Mouse (Mus musculus): Measurements from ENCODE around the gene Uvrag. TPM values are rescaled to one million over a fixed set of nuclear protein-coding genes. Genes with fewer than 3 reads are reported as not detected.

The Uvrag gene
- total and polyA plus RNA-seq, 2 experiments = 12.2 to 18.3 TPM

GRCm38 (mm10) chr7:99131819-99132353, 9.1 kb downstream of the Uvrag start:
- WGBS = 14% methylated on average over 6 of the region's 6 CpGs
- peak overlapping the region; percentile 57; the same call in 1 of the 2 replicates for H3K9ac ChIP-seq (ENCODE audit: low read depth, low read length)
- TF ChIP-seq POLR2A (IDR thresholded peaks at IDR 0.05; ENCODE audit: extremely low read depth, insufficient read depth, low read length) (no peak), CTCF (IDR thresholded peaks at IDR 0.05; ENCODE audit: low read depth, low read length) (no peak)
- H3K27me3 ChIP-seq (ENCODE audit: control insufficient read depth, insufficient read depth, low read length) = no peaks in the 10 kb centered on the region
- peaks cover 39% of the 10 kb centered on the region for H3K4me1 ChIP-seq (ENCODE audit: control insufficient read depth, insufficient read depth, low read length)
- peaks cover 51% of the 10 kb centered on the region; the same call in 1 of the 2 replicates for H3K79me2 ChIP-seq (ENCODE audit: control insufficient read depth, insufficient read depth, low read length)
- H3K27ac ChIP-seq (replicated peaks; ENCODE audit: insufficient read depth, low read depth, low read length) = peak overlapping the region; percentile 88
- DNase-seq (ENCODE audit: extremely low read depth, low read depth, low spot score) = peak; percentile 84
- no peaks in the 10 kb centered on the region for H3K36me3 ChIP-seq (ENCODE audit: control insufficient read depth, insufficient read depth, low read length)
- no peak overlapping the region for H3K4me3 ChIP-seq (ENCODE audit: insufficient read depth, low read depth, low read length)

GRCm38 (mm10) chr7:99128965-99129364, 12.0 kb downstream of the Uvrag start:
- peaks cover 48% of the 10 kb centered on the region for H3K79me2 ChIP-seq (ENCODE audit: control insufficient read depth, insufficient read depth, low read length)

GRCm38 (mm10) chr7:99128020-99128950, 12.7 kb downstream of the Uvrag start:
- Histone ChIP-seq H3K36me3 (ENCODE audit: control insufficient read depth, insufficient read depth, low read length) (no peaks in the 10 kb centered on the region), H3K9ac (ENCODE audit: low read depth, low read length) (no peak overlapping the region), H3K79me2 (ENCODE audit: control insufficient read depth, insufficient read depth, low read length) (peaks cover 54% of the 10 kb centered on the region), H3K27me3 (ENCODE audit: control insufficient read depth, insufficient read depth, low read length) (no peaks in the 10 kb centered on the region), H3K27ac (replicated peaks; ENCODE audit: insufficient read depth, low read depth, low read length) (no peak overlapping the region), H3K4me1 (ENCODE audit: control insufficient read depth, insufficient read depth, low read length) (peaks cover 45% of the 10 kb centered on the region), H3K4me3 (ENCODE audit: insufficient read depth, low read depth, low read length) (no peak overlapping the region)
- no peak for TF ChIP-seq CTCF (IDR thresholded peaks at IDR 0.05; ENCODE audit: low read depth, low read length)
- TF ChIP-seq POLR2A (IDR thresholded peaks at IDR 0.05; ENCODE audit: extremely low read depth, insufficient read depth, low read length) = no peak
- WGBS = 76% methylated on average over 10 of the region's 10 CpGs
- no peak for DNase-seq (ENCODE audit: extremely low read depth, low read depth, low spot score)

More at GRCm38 (mm10) chr7:99128965-99129364, 12.0 kb downstream of the Uvrag start:
- H3K9ac ChIP-seq (ENCODE audit: low read depth, low read length) = no peak overlapping the region
- no peaks in the 10 kb centered on the region for H3K36me3 ChIP-seq (ENCODE audit: control insufficient read depth, insufficient read depth, low read length)
- TF ChIP-seq POLR2A (IDR thresholded peaks at IDR 0.05; ENCODE audit: extremely low read depth, insufficient read depth, low read length) = no peak
- no peak for TF ChIP-seq CTCF (IDR thresholded peaks at IDR 0.05; ENCODE audit: low read depth, low read length)
- H3K4me1 ChIP-seq (ENCODE audit: control insufficient read depth, insufficient read depth, low read length) = peaks cover 39% of the 10 kb centered on the region
- no peak overlapping the region for H3K4me3 ChIP-seq (ENCODE audit: insufficient read depth, low read depth, low read length)
- H3K27ac ChIP-seq (replicated peaks; ENCODE audit: insufficient read depth, low read depth, low read length) = no peak overlapping the region
- no peak for DNase-seq (ENCODE audit: extremely low read depth, low read depth, low spot score)
- 70% methylated on average over 8 of the region's 8 CpGs for WGBS
- no peaks in the 10 kb centered on the region for H3K27me3 ChIP-seq (ENCODE audit: control insufficient read depth, insufficient read depth, low read length)

GRCm38 (mm10) chr7:99126057-99126456, 14.9 kb downstream of the Uvrag start:
- Histone ChIP-seq H3K4me3 (ENCODE audit: insufficient read depth, low read depth, low read length) (no peak overlapping the region), H3K4me1 (ENCODE audit: control insufficient read depth, insufficient read depth, low read length) (peaks cover 45% of the 10 kb centered on the region), H3K9ac (ENCODE audit: low read depth, low read length) (no peak overlapping the region), H3K79me2 (ENCODE audit: control insufficient read depth, insufficient read depth, low read length) (peaks cover 56% of the 10 kb centered on the region), H3K27ac (replicated peaks; ENCODE audit: insufficient read depth, low read depth, low read length) (no peak overlapping the region), H3K36me3 (ENCODE audit: control insufficient read depth, insufficient read depth, low read length) (no peaks in the 10 kb centered on the region), H3K27me3 (ENCODE audit: control insufficient read depth, insufficient read depth, low read length) (no peaks in the 10 kb centered on the region)
- no peak for DNase-seq (ENCODE audit: extremely low read depth, low read depth, low spot score)
- TF ChIP-seq CTCF (IDR thresholded peaks at IDR 0.05; ENCODE audit: low read depth, low read length) (no peak), POLR2A (IDR thresholded peaks at IDR 0.05; ENCODE audit: extremely low read depth, insufficient read depth, low read length) (no peak)
- 20% methylated on average over 8 of the region's 8 CpGs for WGBS

GRCm38 (mm10) chr7:99122651-99123050, 18.3 kb downstream of the Uvrag start:
- WGBS = 16% methylated on average over 5 of the region's 5 CpGs
- peak; percentile 62 for DNase-seq (ENCODE audit: extremely low read depth, low read depth, low spot score)

More at GRCm38 (mm10) chr7:99122651-99123050, 18.3 kb downstream of the Uvrag start:
- Histone ChIP-seq H3K4me3 (ENCODE audit: insufficient read depth, low read depth, low read length) (no peak overlapping the region), H3K9ac (ENCODE audit: low read depth, low read length) (no peak overlapping the region), H3K36me3 (ENCODE audit: control insufficient read depth, insufficient read depth, low read length) (no peaks in the 10 kb centered on the region), H3K27ac (replicated peaks; ENCODE audit: insufficient read depth, low read depth, low read length) (peak overlapping the region; percentile 36), H3K4me1 (ENCODE audit: control insufficient read depth, insufficient read depth, low read length) (peaks cover 33% of the 10 kb centered on the region), H3K27me3 (ENCODE audit: control insufficient read depth, insufficient read depth, low read length) (no peaks in the 10 kb centered on the region), H3K79me2 (ENCODE audit: control insufficient read depth, insufficient read depth, low read length) (peaks cover 39% of the 10 kb centered on the region)
- TF ChIP-seq CTCF (IDR thresholded peaks at IDR 0.05; ENCODE audit: low read depth, low read length) = no peak
- TF ChIP-seq POLR2A (IDR thresholded peaks at IDR 0.05; ENCODE audit: extremely low read depth, insufficient read depth, low read length) = no peak
